Mouse (Mus musculus) liver, adult 2 months (tissue): Measurements from ENCODE around the gene Gm17455. TPM values are rescaled to one million over a fixed set of nuclear protein-coding genes. Genes with fewer than 3 reads are reported as not detected.

ENCODE experiments used
- DNase-seq: peaks from one replicate; pipeline ENCODE4 v3.0.0-alpha.2; 2011; ENCODE audit warnings: low read depth, low spot score; ENCODE audit errors: extremely low read depth
- H3K27ac ChIP-seq: fragments of 200-500 bp; replicated peaks from 2 replicates; pipeline ENCODE4 v1.5.1; 2012; ENCODE audit warnings: low read depth, mild to moderate bottlenecking, control low read depth, inconsistent platforms, low read length; ENCODE audit not compliant: insufficient read depth
- H3K27me3 ChIP-seq: fragments of 200-500 bp; 2 replicates; pipeline ENCODE4 v1.6.1; 2012; ENCODE audit warnings: mild to moderate bottlenecking, moderate library complexity, low read length, inconsistent platforms; ENCODE audit not compliant: control insufficient read depth, insufficient read depth
- H3K36me3 ChIP-seq: fragments of 200-500 bp; 2 replicates; pipeline ENCODE4 v1.6.1; 2012; ENCODE audit warnings: low read length, inconsistent platforms; ENCODE audit not compliant: control insufficient read depth, insufficient read depth
- H3K4me1 ChIP-seq: fragments of 200-500 bp; 2 replicates; pipeline ENCODE4 v1.6.1; 2011; ENCODE audit warnings: low read length; ENCODE audit not compliant: control insufficient read depth, insufficient read depth
- H3K4me3 ChIP-seq: fragments of 200-500 bp; 2 replicates; pipeline ENCODE4 v1.5.1; 2011; ENCODE audit warnings: low read depth, mild to moderate bottlenecking, control low read depth, low read length, moderate library complexity; ENCODE audit not compliant: insufficient read depth
- H3K79me2 ChIP-seq: fragments of 200-500 bp; 2 replicates; pipeline ENCODE4 v1.6.1; 2012; ENCODE audit warnings: inconsistent platforms, mild to moderate bottlenecking, low read length, moderate library complexity; ENCODE audit not compliant: control insufficient read depth, insufficient read depth
- H3K9ac ChIP-seq: fragments of 200-500 bp; 2 replicates; pipeline ENCODE4 v1.6.1; 2012; ENCODE audit warnings: low read depth, mild to moderate bottlenecking, control low read depth, inconsistent platforms, low read length
- CTCF ChIP-seq: fragments of 200-500 bp; IDR thresholded peaks from 2 replicates; pipeline ENCODE4 v1.5.1; 2011; ENCODE audit warnings: low read depth, low read length, control low read depth
- POLR2A ChIP-seq: fragments of 200-500 bp; IDR thresholded peaks from 2 replicates; pipeline ENCODE4 v1.6.1; 2011; ENCODE audit warnings: low read length, control low read depth; ENCODE audit not compliant: insufficient read depth; ENCODE audit errors: extremely low read depth
- WGBS: fragments of 180-500 bp; shearing (Covaris S2); methylation state at CpG from one replicate; pipeline ENCODE4 v1.1.7; 2018; 5-methylcytosine and 5-hydroxymethylcytosine counted together
- polyA plus RNA-seq: library from polyadenylated mRNA; depleted of rRNA; stranded (reverse); fragments of >200 nt; gene quantifications from 2 replicates; pipeline ENCODE4 v1.2.3, GENCODE M21; 2012
- total RNA-seq: library from RNA; depleted of rRNA; stranded (reverse); fragments of >200 nt; gene quantifications from 2 replicates; pipeline ENCODE4 v1.2.3, GENCODE M21; 2014

The Gm17455 gene
- total and polyA plus RNA-seq, 2 experiments, result not detected

- no peaks in the 10 kb centered on the region for H3K4me1 ChIP-seq
- no peaks in the 10 kb centered on the region for H3K27me3 ChIP-seq
- TF ChIP-seq POLR2A (no peak), CTCF (no peak)
- WGBS, result 83% methylated on average over 10 of the region's 10 CpGs
- H3K9ac ChIP-seq, result no peak overlapping the region
- H3K4me3 ChIP-seq, result no peak overlapping the region
- H3K27ac ChIP-seq, result no peak overlapping the region
- no peaks in the 10 kb centered on the region for H3K36me3 ChIP-seq
- DNase-seq, result peak; percentile 16
- H3K79me2 ChIP-seq, result no peaks in the 10 kb centered on the region
Measured at GRCm38 (mm10) chr10:60398051-60398814, 1.3 kb upstream of the Gm17455 start.

- H3K79me2 ChIP-seq, result no peaks in the 10 kb centered on the region
- no peak overlapping the region for H3K27ac ChIP-seq
- 75% methylated on average over 11 of the region's 11 CpGs for WGBS
Measured at GRCm38 (mm10) chr10:60400507-60401295, 1.2 kb downstream of the Gm17455 start.

GRCm38 (mm10) chr10:60405460-60406177 lies 6.1 kb downstream of the Gm17455 start:
- Histone ChIP-seq H3K9ac (no peak overlapping the region), H3K79me2 (no peaks in the 10 kb centered on the region), H3K27ac (no peak overlapping the region), H3K4me1 (no peaks in the 10 kb centered on the region), H3K4me3 (no peak overlapping the region), H3K36me3 (no peaks in the 10 kb centered on the region), H3K27me3 (no peaks in the 10 kb centered on the region)
- TF ChIP-seq CTCF (no peak), POLR2A (no peak)
- WGBS, result 46% methylated on average over 7 of the region's 7 CpGs
- no peak for DNase-seq

More at GRCm38 (mm10) chr10:60400507-60401295, 1.2 kb downstream of the Gm17455 start:
- no peaks in the 10 kb centered on the region for H3K27me3 ChIP-seq
- no peak overlapping the region for H3K9ac ChIP-seq
- no peak for DNase-seq
- no peak for TF ChIP-seq POLR2A
- no peak for TF ChIP-seq CTCF
- no peak overlapping the region for H3K4me3 ChIP-seq
- H3K4me1 ChIP-seq, result no peaks in the 10 kb centered on the region
- H3K36me3 ChIP-seq, result no peaks in the 10 kb centered on the region

- Histone ChIP-seq H3K4me3 (no peak overlapping the region), H3K79me2 (no peaks in the 10 kb centered on the region), H3K27ac (no peak overlapping the region), H3K27me3 (no peaks in the 10 kb centered on the region), H3K36me3 (no peaks in the 10 kb centered on the region), H3K9ac (no peak overlapping the region), H3K4me1 (no peaks in the 10 kb centered on the region)
- WGBS, result 6% methylated on average over 5 of the region's 5 CpGs
- DNase-seq, result peak; percentile 21
- TF ChIP-seq POLR2A (no peak), CTCF (peak; percentile 96)
Measured at GRCm38 (mm10) chr10:60407831-60408230, 8.3 kb downstream of the Gm17455 start.

GRCm38 (mm10) chr10:60411794-60412193 lies 12.3 kb downstream of the Gm17455 start:
- Histone ChIP-seq H3K79me2 (no peaks in the 10 kb centered on the region), H3K27me3 (no peaks in the 10 kb centered on the region), H3K4me3 (no peak overlapping the region), H3K9ac (no peak overlapping the region), H3K4me1 (no peaks in the 10 kb centered on the region), H3K27ac (no peak overlapping the region), H3K36me3 (no peaks in the 10 kb centered on the region)
- no peak for TF ChIP-seq POLR2A
- peak; percentile 54 for TF ChIP-seq CTCF
- 26% methylated on average over 5 of the region's 5 CpGs for WGBS
- no peak for DNase-seq
